Mouse (Mus musculus) embryonic facial prominence, embryonic 11.5 days (tissue): ENCODE measurements around the gene Btrc. TPM values are rescaled to one million over a fixed set of nuclear protein-coding genes. Genes with fewer than 3 reads are reported as not detected.
A peak's percentile ranks its signal among the peaks of the same experiment; 100 is the strongest.

Source experiments
- ATAC-seq: fragments of 200-750 bp; cut with Nextera tagmentation; replicated peaks from 2 replicates; pipeline ENCODE4 v1.8.0; 2017; ENCODE audit warnings: low read depth; ENCODE audit not compliant: insufficient number of reproducible peaks, low FRiP score, low TSS enrichment
- DNase-seq: peaks from one replicate; pipeline ENCODE4 v3.0.0-alpha.2; 2015; ENCODE audit warnings: low spot score
- H3K27ac ChIP-seq: fragments of 300-500 bp; sonication (generic); replicated peaks from 2 replicates; pipeline ENCODE4 v1.5.1; 2014; ENCODE audit warnings: mild to moderate bottlenecking, low read depth, low read length, control low read depth
- H3K27me3 ChIP-seq: fragments of 300-500 bp; sonication (generic); 2 replicates; pipeline ENCODE4 v1.6.1; 2014; ENCODE audit warnings: mild to moderate bottlenecking, low read length, moderate library complexity, mixed read lengths; ENCODE audit not compliant: control insufficient read depth, insufficient read depth
- H3K36me3 ChIP-seq: fragments of 300-500 bp; sonication (generic); replicated peaks from 2 replicates; pipeline ENCODE4 v1.6.1; 2014; ENCODE audit warnings: low read depth, mild to moderate bottlenecking, low read length, moderate library complexity, mixed read lengths; ENCODE audit not compliant: control insufficient read depth, insufficient read depth
- H3K4me1 ChIP-seq: fragments of 300-500 bp; sonication (generic); 2 replicates; pipeline ENCODE4 v1.6.1; 2014; ENCODE audit warnings: low read length, mixed read lengths; ENCODE audit not compliant: control insufficient read depth, insufficient read depth
- H3K4me2 ChIP-seq: fragments of 300-500 bp; sonication (generic); 2 replicates; pipeline ENCODE4 v1.6.1; 2014; ENCODE audit warnings: low read depth, mild to moderate bottlenecking, control low read depth, low read length, moderate library complexity
- H3K4me3 ChIP-seq: fragments of 300-500 bp; sonication (generic); 2 replicates; pipeline ENCODE4 v1.5.1; 2014; ENCODE audit warnings: low read depth, low read length, control low read depth
- H3K9ac ChIP-seq: fragments of 300-500 bp; sonication (generic); replicated peaks from 2 replicates; pipeline ENCODE4 v1.6.1; 2014; ENCODE audit warnings: mild to moderate bottlenecking, control low read depth, low read length
- H3K9me3 ChIP-seq: fragments of 300-500 bp; sonication (generic); replicated peaks from 2 replicates; pipeline ENCODE4 v1.6.1; 2016; ENCODE audit warnings: mild to moderate bottlenecking, low read length, inconsistent platforms, mixed read lengths; ENCODE audit not compliant: control insufficient read depth
- WGBS: fragments of 180-500 bp; shearing (Covaris S2); extraction: QIAGEN DNeasy Blood & Tissue Kit; methylation state at CpG from one replicate; pipeline ENCODE4 v1.1.7; 2014; 5-methylcytosine and 5-hydroxymethylcytosine counted together
- polyA plus RNA-seq: library from polyadenylated mRNA; unstranded; fragments of >200 nt; fragmentation: Nextera tagmentation; extraction: Ambion mirVana; gene quantifications from 2 replicates; pipeline ENCODE4 v1.2.1, GENCODE M21; 2014

Gene Btrc
- polyA plus RNA-seq, 1 experiment from 2014 or later, result 56.0 TPM

- DNase-seq (no peak), ATAC-seq (no peak)
- no peaks in the 10 kb centered on the region for H3K27me3 ChIP-seq
- no peak overlapping the region for H3K27ac ChIP-seq
- H3K36me3 ChIP-seq, result no peaks in the 10 kb centered on the region
- H3K9me3 ChIP-seq, result no peaks in the 10 kb centered on the region
- no peaks in the 10 kb centered on the region; the same call in 1 of the 2 replicates for H3K4me1 ChIP-seq
- 76% methylated on average over 4 of the region's 4 CpGs for WGBS
- no peak overlapping the region for H3K4me2 ChIP-seq
- no peak overlapping the region for H3K9ac ChIP-seq
- H3K4me3 ChIP-seq, result no peak overlapping the region
Measured at GRCm38 (mm10) chr19:45549948-45550347, 186.4 kb downstream of the Btrc start.

DNA sequence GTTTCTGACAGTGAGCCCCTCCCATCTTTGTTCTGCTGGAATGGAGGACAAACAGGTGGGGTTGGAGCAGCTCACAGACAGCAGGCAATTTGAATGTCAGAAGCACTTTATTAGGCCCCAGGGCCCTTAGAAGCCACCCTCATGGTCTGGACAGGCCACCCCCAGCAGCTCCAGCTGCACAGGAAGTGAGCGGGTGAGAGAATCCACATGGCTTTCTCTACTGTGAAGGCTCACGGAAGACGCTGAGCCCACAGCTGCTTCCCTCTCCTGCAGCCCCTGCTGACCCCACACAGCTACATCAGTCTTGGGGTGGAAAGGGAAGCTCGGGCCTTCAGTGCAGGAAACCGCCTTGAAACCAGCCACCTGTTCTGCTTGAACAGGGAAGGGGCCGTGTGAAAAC lies 188.7 kb downstream of the Btrc start:
- DNase-seq (no peak), ATAC-seq (no peak)
- Histone ChIP-seq H3K9me3 (no peaks in the 10 kb centered on the region), H3K4me1 (no peaks in the 10 kb centered on the region; the same call in 1 of the 2 replicates), H3K4me2 (no peak overlapping the region), H3K9ac (no peak overlapping the region), H3K27me3 (no peaks in the 10 kb centered on the region), H3K36me3 (no peaks in the 10 kb centered on the region), H3K4me3 (no peak overlapping the region), H3K27ac (no peak overlapping the region)
- whole genome bisulfite sequencing, result 57% methylated on average over 6 of the region's 6 CpGs

- Histone ChIP-seq H3K4me2 (no peak overlapping the region), H3K27me3 (no peaks in the 10 kb centered on the region), H3K9me3 (no peaks in the 10 kb centered on the region), H3K27ac (no peak overlapping the region), H3K36me3 (no peaks in the 10 kb centered on the region), H3K9ac (no peak overlapping the region), H3K4me1 (no peaks in the 10 kb centered on the region), H3K4me3 (no peak overlapping the region)
- 94% methylated on average over 11 of the region's 11 CpGs for WGBS
- no peak for ATAC-seq
- DNase-seq, result no peak
Measured at GRCm38 (mm10) chr19:45554136-45554535, 190.6 kb downstream of the Btrc start.

DNA sequence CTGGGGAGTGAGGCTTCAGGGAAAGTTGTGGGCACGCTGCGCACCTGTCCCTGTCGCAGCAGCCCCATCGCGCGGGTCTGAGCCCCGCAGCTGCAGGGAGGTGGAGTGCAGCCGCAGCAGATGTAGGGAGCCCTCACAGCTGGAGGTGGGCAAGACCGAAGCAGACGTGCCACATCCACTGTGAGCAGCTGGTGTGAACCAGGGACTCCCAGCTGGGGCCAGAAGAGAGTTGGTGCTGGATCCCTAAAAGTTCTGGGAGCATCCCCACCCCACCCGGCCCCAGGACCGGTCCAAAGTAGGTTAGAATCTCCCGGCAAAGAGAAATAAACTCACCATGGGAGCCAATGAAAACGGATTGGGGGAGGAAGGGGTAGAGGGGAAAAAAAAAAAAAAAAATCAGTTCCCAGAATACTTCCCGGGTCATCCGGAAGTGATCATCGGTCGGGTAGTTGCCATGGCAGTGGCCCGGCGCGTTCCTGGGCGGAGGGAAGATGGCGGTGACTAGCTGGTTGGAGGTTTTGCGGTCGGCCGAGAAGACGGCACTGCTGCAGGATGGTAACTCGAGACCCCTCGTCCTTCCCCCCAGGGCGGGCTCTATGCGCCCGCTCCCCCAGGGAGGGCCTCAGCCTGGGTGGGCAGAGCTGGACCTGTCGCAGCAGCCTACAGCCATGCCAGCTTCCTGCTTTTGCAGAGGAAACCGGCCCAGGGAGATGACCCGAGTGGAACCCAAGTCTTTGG lies 196.8 kb downstream of the Btrc start, which contains the start of the genes Poll and Gm17018:
Poll (minus strand) TSS at position 379 of the 738 bp plus-strand sequence.
Gm17018 (plus strand) TSS at position 463 of the 738 bp plus-strand sequence.
- H3K4me1 ChIP-seq, result no peaks in the 10 kb centered on the region
- H3K27ac ChIP-seq, result no peak within 1 kb of the TSS; the same call in 1 of the 2 replicates
- peak; percentile 92 for DNase-seq
- no peaks in the 10 kb centered on the region for H3K9me3 ChIP-seq
- peak within 1 kb of the TSS; percentile 74 for H3K4me2 ChIP-seq
- peak within 1 kb of the TSS; percentile 70 for H3K4me3 ChIP-seq
- H3K9ac ChIP-seq, result peak within 1 kb of the TSS; percentile 69
- H3K36me3 ChIP-seq, result no peaks in the 10 kb centered on the region
- H3K27me3 ChIP-seq, result no peaks in the 10 kb centered on the region
- WGBS, result under 1% methylated on average over 35 of the region's 35 CpGs
- peak; percentile 68 for ATAC-seq

GRCm38 (mm10) chr19:45565925-45566715 lies 202.6 kb downstream of the Btrc start:
- Histone ChIP-seq H3K36me3 (no peaks in the 10 kb centered on the region), H3K27me3 (no peaks in the 10 kb centered on the region), H3K4me2 (no peak overlapping the region), H3K9ac (no peak overlapping the region), H3K27ac (no peak overlapping the region), H3K9me3 (no peaks in the 10 kb centered on the region), H3K4me1 (peaks cover 4% of the 10 kb centered on the region), H3K4me3 (no peak overlapping the region)
- no peak for DNase-seq
- no peak for ATAC-seq
- whole genome bisulfite sequencing, result 62% methylated on average over 15 of the region's 15 CpGs

GRCm38 (mm10) chr19:45567367-45567766 lies 203.8 kb downstream of the Btrc start:
- Histone ChIP-seq H3K4me2 (no peak overlapping the region), H3K9ac (no peak overlapping the region; the same call in 1 of the 2 replicates), H3K9me3 (no peaks in the 10 kb centered on the region), H3K4me3 (no peak overlapping the region), H3K36me3 (no peaks in the 10 kb centered on the region), H3K4me1 (peaks cover 4% of the 10 kb centered on the region), H3K27ac (no peak overlapping the region), H3K27me3 (no peaks in the 10 kb centered on the region)
- 24% methylated on average over 14 of the region's 14 CpGs for WGBS
- ATAC-seq (no peak), DNase-seq (no peak)

DNA sequence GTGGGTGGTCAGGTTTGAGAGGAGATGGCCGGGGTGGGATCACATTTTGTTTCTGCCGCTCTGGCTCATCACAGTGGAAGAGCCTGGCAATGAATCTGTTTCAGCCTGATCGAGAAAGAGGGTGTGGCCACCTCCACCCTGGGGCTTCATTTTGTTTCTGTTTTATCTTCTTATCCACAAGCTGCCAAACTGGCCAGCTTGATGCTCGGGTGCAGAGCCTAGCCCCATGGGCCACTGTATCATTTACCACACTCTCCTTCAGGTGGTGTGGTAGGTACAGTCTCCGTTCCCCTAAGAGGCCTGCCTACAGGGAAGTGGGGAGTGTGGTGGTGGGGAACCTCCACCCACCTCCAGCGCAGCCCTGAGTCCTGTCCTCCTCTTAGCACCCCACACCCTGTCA lies 209.5 kb downstream of the Btrc start:
- Histone ChIP-seq H3K9ac (no peak overlapping the region), H3K27ac (no peak overlapping the region), H3K9me3 (no peaks in the 10 kb centered on the region), H3K4me3 (no peak overlapping the region), H3K36me3 (no peaks in the 10 kb centered on the region; the same call in 1 of the 2 replicates), H3K4me2 (no peak overlapping the region), H3K27me3 (no peaks in the 10 kb centered on the region), H3K4me1 (peaks cover 19% of the 10 kb centered on the region)
- DNase-seq (no peak), ATAC-seq (no peak)
- 77% methylated on average over 6 of the region's 6 CpGs for WGBS

DNA sequence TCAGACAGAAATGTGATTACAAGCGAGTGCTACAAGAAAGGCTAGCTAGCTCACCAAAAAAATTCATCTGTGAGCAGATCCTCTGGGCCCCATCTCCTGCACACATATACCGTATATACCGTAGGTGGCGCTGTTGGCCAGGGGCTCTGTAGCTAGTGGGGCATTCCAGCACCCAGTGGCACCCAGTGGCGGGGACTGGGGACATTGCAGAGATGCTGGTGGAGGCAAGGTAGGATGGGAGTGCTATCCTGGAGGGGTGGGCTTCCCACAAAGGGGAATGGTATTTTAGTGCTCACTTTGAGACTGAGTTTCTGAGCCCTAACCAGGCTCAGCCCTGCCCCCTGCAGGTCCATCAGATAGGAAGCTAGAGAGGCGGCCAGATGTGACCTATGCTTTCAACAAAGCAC lies 210.3 kb downstream of the Btrc start:
- H3K4me1 ChIP-seq, result peaks cover 19% of the 10 kb centered on the region
- no peaks in the 10 kb centered on the region; the same call in 1 of the 2 replicates for H3K36me3 ChIP-seq
- H3K9ac ChIP-seq, result no peak overlapping the region
- H3K4me2 ChIP-seq, result no peak overlapping the region
- no peak overlapping the region for H3K4me3 ChIP-seq
- no peaks in the 10 kb centered on the region for H3K9me3 ChIP-seq
- ATAC-seq (peak; percentile 58; the same call in 1 of the 2 replicates), DNase-seq (peak; percentile 75)
- no peaks in the 10 kb centered on the region for H3K27me3 ChIP-seq
- 21% methylated on average over 6 of the region's 6 CpGs for WGBS
- H3K27ac ChIP-seq, result no peak overlapping the region
